Mouse (Mus musculus): ENCODE results near the gene Kcnj15.
A peak's percentile ranks its signal among the peaks of the same experiment; 100 is the strongest.

The Kcnj15 gene

GRCm38 (mm10) chr16:95289375-95289774, 32.0 kb downstream of the Kcnj15 start:
- H3K36me3 ChIP-seq (ENCODE audit: insufficient read depth, low read length): no peaks in the 10 kb centered on the region
- no peaks in the 10 kb centered on the region; the same call in 1 of the 2 replicates for H3K27me3 ChIP-seq (ENCODE audit: insufficient read depth, low read length)
- no peak overlapping the region for H3K4me3 ChIP-seq (replicated peaks; ENCODE audit: low read length)
- TF ChIP-seq POU5F1 (IDR thresholded peaks at IDR 0.05; ENCODE audit: borderline replicate concordance, low read length) (no peak), CTCF (conservative IDR thresholded peaks at IDR 0.05; ENCODE audit: low read length) (no peak), NANOG (IDR thresholded peaks at IDR 0.05; ENCODE audit: borderline replicate concordance, low read length) (no peak)
- H3K9me3 ChIP-seq (ENCODE audit: low read length): no peaks in the 10 kb centered on the region
- no peaks in the 10 kb centered on the region for H3K4me1 ChIP-seq (replicated peaks; ENCODE audit: low read depth, low read length)

GRCm38 (mm10) chr16:95291450-95292101, 34.2 kb downstream of the Kcnj15 start:
- Histone ChIP-seq H3K27me3 (ENCODE audit: insufficient read depth, low read length) (no peaks in the 10 kb centered on the region; the same call in 1 of the 2 replicates), H3K36me3 (ENCODE audit: insufficient read depth, low read length) (no peaks in the 10 kb centered on the region), H3K4me3 (replicated peaks; ENCODE audit: low read length) (no peak overlapping the region), H3K9me3 (ENCODE audit: low read length) (no peaks in the 10 kb centered on the region), H3K4me1 (replicated peaks; ENCODE audit: low read depth, low read length) (no peaks in the 10 kb centered on the region)
- TF ChIP-seq NANOG (IDR thresholded peaks at IDR 0.05; ENCODE audit: borderline replicate concordance, low read length) (no peak), CTCF (conservative IDR thresholded peaks at IDR 0.05; ENCODE audit: low read length) (no peak), POU5F1 (IDR thresholded peaks at IDR 0.05; ENCODE audit: borderline replicate concordance, low read length) (no peak)

GRCm38 (mm10) chr16:95292843-95293505, 35.6 kb downstream of the Kcnj15 start:
- Histone ChIP-seq H3K27me3 (ENCODE audit: insufficient read depth, low read length) (no peaks in the 10 kb centered on the region; the same call in 1 of the 2 replicates), H3K4me1 (replicated peaks; ENCODE audit: low read depth, low read length) (no peaks in the 10 kb centered on the region), H3K36me3 (ENCODE audit: insufficient read depth, low read length) (no peaks in the 10 kb centered on the region), H3K9me3 (ENCODE audit: low read length) (no peaks in the 10 kb centered on the region), H3K4me3 (replicated peaks; ENCODE audit: low read length) (no peak overlapping the region)
- TF ChIP-seq CTCF (conservative IDR thresholded peaks at IDR 0.05; ENCODE audit: low read length) (no peak), NANOG (IDR thresholded peaks at IDR 0.05; ENCODE audit: borderline replicate concordance, low read length) (no peak), POU5F1 (IDR thresholded peaks at IDR 0.05; ENCODE audit: borderline replicate concordance, low read length) (no peak)

GRCm38 (mm10) chr16:95297651-95298050, 40.3 kb downstream of the Kcnj15 start:
- no peak overlapping the region for H3K4me3 ChIP-seq (replicated peaks; ENCODE audit: low read length)
- H3K36me3 ChIP-seq (ENCODE audit: insufficient read depth, low read length): no peaks in the 10 kb centered on the region
- H3K4me1 ChIP-seq (replicated peaks; ENCODE audit: low read depth, low read length): no peaks in the 10 kb centered on the region
- no peaks in the 10 kb centered on the region for H3K27me3 ChIP-seq (ENCODE audit: insufficient read depth, low read length)
- TF ChIP-seq POU5F1 (IDR thresholded peaks at IDR 0.05; ENCODE audit: borderline replicate concordance, low read length) (no peak), NANOG (IDR thresholded peaks at IDR 0.05; ENCODE audit: borderline replicate concordance, low read length) (no peak), CTCF (conservative IDR thresholded peaks at IDR 0.05; ENCODE audit: low read length) (no peak)
- 0 out of 2 replicates have a peak, but pooled peaks cover 3% of the 10 kb centered on the region for H3K9me3 ChIP-seq (ENCODE audit: low read length)

- Histone ChIP-seq H3K4me3 (replicated peaks; ENCODE audit: low read length) (no peak overlapping the region), H3K9me3 (ENCODE audit: low read length) (0 out of 2 replicates have a peak, but pooled peaks cover 3% of the 10 kb centered on the region), H3K36me3 (ENCODE audit: insufficient read depth, low read length) (no peaks in the 10 kb centered on the region), H3K27me3 (ENCODE audit: insufficient read depth, low read length) (no peaks in the 10 kb centered on the region), H3K4me1 (replicated peaks; ENCODE audit: low read depth, low read length) (no peaks in the 10 kb centered on the region)
- TF ChIP-seq CTCF (conservative IDR thresholded peaks at IDR 0.05; ENCODE audit: low read length): no peak
- no peak for TF ChIP-seq NANOG (IDR thresholded peaks at IDR 0.05; ENCODE audit: borderline replicate concordance, low read length)
- TF ChIP-seq POU5F1 (IDR thresholded peaks at IDR 0.05; ENCODE audit: borderline replicate concordance, low read length): no peak
Observed at GRCm38 (mm10) chr16:95301667-95302066, 44.3 kb downstream of the Kcnj15 start.

GRCm38 (mm10) chr16:95303676-95304075, 46.3 kb downstream of the Kcnj15 start:
- Histone ChIP-seq H3K9me3 (ENCODE audit: low read length) (0 out of 2 replicates have a peak, but pooled peaks cover 3% of the 10 kb centered on the region), H3K36me3 (ENCODE audit: insufficient read depth, low read length) (no peaks in the 10 kb centered on the region), H3K4me1 (replicated peaks; ENCODE audit: low read depth, low read length) (no peaks in the 10 kb centered on the region), H3K27me3 (ENCODE audit: insufficient read depth, low read length) (no peaks in the 10 kb centered on the region), H3K4me3 (replicated peaks; ENCODE audit: low read length) (no peak overlapping the region)
- TF ChIP-seq CTCF (conservative IDR thresholded peaks at IDR 0.05; ENCODE audit: low read length): no peak
- TF ChIP-seq NANOG (IDR thresholded peaks at IDR 0.05; ENCODE audit: borderline replicate concordance, low read length): no peak
- TF ChIP-seq POU5F1 (IDR thresholded peaks at IDR 0.05; ENCODE audit: borderline replicate concordance, low read length): no peak

GRCm38 (mm10) chr16:95307823-95308360, 50.5 kb downstream of the Kcnj15 start:
- TF ChIP-seq CTCF (conservative IDR thresholded peaks at IDR 0.05; ENCODE audit: low read length) (no peak), POU5F1 (IDR thresholded peaks at IDR 0.05; ENCODE audit: borderline replicate concordance, low read length) (no peak), NANOG (IDR thresholded peaks at IDR 0.05; ENCODE audit: borderline replicate concordance, low read length) (no peak)
- 0 out of 2 replicates have a peak, but pooled peaks cover 5% of the 10 kb centered on the region for H3K9me3 ChIP-seq (ENCODE audit: low read length)

GRCm38 (mm10) chr16:95321945-95322625, 64.7 kb downstream of the Kcnj15 start:
- Histone ChIP-seq H3K36me3 (ENCODE audit: insufficient read depth, low read length) (no peaks in the 10 kb centered on the region), H3K27me3 (ENCODE audit: insufficient read depth, low read length) (no peaks in the 10 kb centered on the region), H3K9me3 (ENCODE audit: low read length) (no peaks in the 10 kb centered on the region; the same call in 1 of the 2 replicates), H3K4me3 (replicated peaks; ENCODE audit: low read length) (no peak overlapping the region), H3K4me1 (replicated peaks; ENCODE audit: low read depth, low read length) (peaks cover 10% of the 10 kb centered on the region; the same call in 1 of the 2 replicates)
- no peak for TF ChIP-seq POU5F1 (IDR thresholded peaks at IDR 0.05; ENCODE audit: borderline replicate concordance, low read length)
- TF ChIP-seq NANOG (IDR thresholded peaks at IDR 0.05; ENCODE audit: borderline replicate concordance, low read length): peak; percentile 12; the same call in 1 of the 2 replicates

More at GRCm38 (mm10) chr16:95307823-95308360, 50.5 kb downstream of the Kcnj15 start:
- H3K4me3 ChIP-seq (replicated peaks; ENCODE audit: low read length): no peak overlapping the region
- H3K27me3 ChIP-seq (ENCODE audit: insufficient read depth, low read length): no peaks in the 10 kb centered on the region
- H3K36me3 ChIP-seq (ENCODE audit: insufficient read depth, low read length): no peaks in the 10 kb centered on the region
- no peaks in the 10 kb centered on the region for H3K4me1 ChIP-seq (replicated peaks; ENCODE audit: low read depth, low read length)

All from E14TG2a.4 (cell line).